Mouse (Mus musculus): ENCODE data around the gene Gtpbp3. TPM values are rescaled to one million over a fixed set of nuclear protein-coding genes. Genes with fewer than 3 reads are reported as not detected.
"Not testable (repeated sequence)": the region's sequence is repeated elsewhere in the genome, so short reads cannot be mapped to it uniquely, and the experiment has no call there.

The Gtpbp3 gene
- polyA plus RNA-seq, 1 experiment from 2014 or later: 10.6 TPM

DNA sequence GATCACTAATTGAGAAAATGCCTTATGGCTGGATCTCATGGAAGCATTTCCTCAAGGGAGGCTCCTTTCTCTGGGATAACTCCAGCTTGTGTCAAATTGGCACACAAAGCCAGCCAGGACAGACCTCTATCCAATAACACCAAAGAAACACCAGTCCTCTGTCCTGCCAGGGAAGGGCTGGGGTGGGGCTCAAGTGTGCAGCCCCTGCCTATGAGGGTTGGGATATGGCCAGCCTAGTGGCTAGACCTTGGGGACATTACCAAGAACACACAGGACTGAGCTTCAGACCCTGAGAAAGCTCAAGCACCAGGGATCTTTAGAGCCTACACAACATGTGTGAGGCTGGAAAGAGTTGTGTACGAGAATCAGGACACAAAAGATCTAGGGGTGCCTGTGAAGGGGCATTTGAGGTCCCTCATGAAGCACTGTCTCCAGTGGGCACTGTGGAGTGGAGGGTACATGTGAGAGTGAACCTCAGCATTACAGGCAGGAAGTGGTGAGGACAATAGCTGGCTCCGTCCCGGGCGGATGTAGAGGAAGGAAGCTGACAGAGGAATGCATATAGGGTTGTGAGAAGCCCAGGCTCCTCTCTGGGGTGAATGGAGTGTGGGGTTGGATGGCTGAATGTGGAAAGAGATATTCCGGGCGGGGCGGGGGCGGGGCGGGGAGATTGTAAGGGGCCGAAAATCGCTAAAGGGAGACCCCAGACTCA is 40.6 kb downstream of the Gtpbp3 start:
- Histone ChIP-seq H3K27ac (ENCODE audit: low read length) (peak overlapping the region; percentile 78), H3K36me3 (ENCODE audit: insufficient read depth, low read length) (no peaks in the 10 kb centered on the region), H3K27me3 (replicated peaks; ENCODE audit: insufficient read depth, low read length) (peaks cover 9% of the 10 kb centered on the region; the same call in 1 of the 2 replicates), H3K4me1 (ENCODE audit: insufficient read depth, low read depth, low read length) (0 out of 2 replicates have a peak, but pooled peaks cover 6% of the 10 kb centered on the region), H3K9ac (replicated peaks; ENCODE audit: low read depth) (no peak overlapping the region), H3K4me2 (replicated peaks; ENCODE audit: low read depth, low read length) (no peak overlapping the region), H3K9me3 (ENCODE audit: low read length) (no peaks in the 10 kb centered on the region), H3K4me3 (ENCODE audit: low read depth, low read length) (no peak overlapping the region)
- ATAC-seq: peak; percentile 94
- DNase-seq (ENCODE audit: low spot score): peak; percentile 78
- WGBS: 64% methylated on average over 11 of the region's 11 CpGs
- TF ChIP-seq EP300 (IDR thresholded peaks at IDR 0.05): peak; percentile 74
- TF ChIP-seq CTCF (IDR thresholded peaks at IDR 0.05): no peak; the same call in 1 of the 2 replicates

DNA sequence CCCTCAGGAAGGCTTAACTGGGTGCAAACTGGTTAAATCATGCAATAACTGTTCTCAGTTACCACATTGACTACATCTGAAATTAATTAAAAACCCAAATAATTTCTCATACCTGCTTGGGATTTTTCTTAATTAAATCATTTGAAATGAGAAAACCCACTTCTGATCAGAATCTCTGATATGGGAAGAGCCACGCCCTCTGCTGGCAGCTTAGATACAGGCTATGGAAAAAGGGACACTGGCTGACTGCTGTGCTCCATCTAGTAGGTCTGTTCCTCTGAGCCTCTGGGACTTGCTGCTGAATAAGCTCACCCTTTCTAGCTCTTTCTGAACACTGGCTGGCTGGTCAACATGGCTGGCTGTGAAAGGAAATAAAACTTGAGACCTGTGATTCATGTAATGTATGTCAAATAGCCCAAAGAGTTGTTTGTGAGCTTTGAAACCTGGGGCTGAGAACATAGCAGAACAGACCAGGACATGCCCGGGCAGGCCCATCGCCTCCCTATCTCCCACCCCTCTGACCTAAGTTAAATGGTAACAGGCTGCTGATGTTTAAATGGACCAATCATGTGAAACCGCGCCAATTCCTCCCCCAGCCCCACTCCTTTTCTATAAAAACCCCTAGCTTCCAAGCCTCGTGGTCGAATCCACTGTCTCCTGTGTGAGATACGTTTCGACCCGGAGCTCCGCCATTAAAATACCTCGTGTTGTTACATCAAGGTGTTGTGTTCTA is 43.0 kb downstream of the Gtpbp3 start:
- peak; percentile 58 for TF ChIP-seq CTCF (IDR thresholded peaks at IDR 0.05)
- peak; percentile 43 for DNase-seq (ENCODE audit: low spot score)
- H3K9me3 ChIP-seq (ENCODE audit: low read length); H3K27ac ChIP-seq (ENCODE audit: low read length); H3K4me3 ChIP-seq (ENCODE audit: low read depth, low read length); H3K4me2 ChIP-seq (replicated peaks; ENCODE audit: low read depth, low read length); H3K27me3 ChIP-seq (replicated peaks; ENCODE audit: insufficient read depth, low read length); H3K9ac ChIP-seq (replicated peaks; ENCODE audit: low read depth); ATAC-seq; H3K4me1 ChIP-seq (ENCODE audit: insufficient read depth, low read depth, low read length); H3K36me3 ChIP-seq (ENCODE audit: insufficient read depth, low read length): not testable (repeated sequence)
- WGBS: 72% methylated on average over 5 of the region's 12 CpGs

DNA sequence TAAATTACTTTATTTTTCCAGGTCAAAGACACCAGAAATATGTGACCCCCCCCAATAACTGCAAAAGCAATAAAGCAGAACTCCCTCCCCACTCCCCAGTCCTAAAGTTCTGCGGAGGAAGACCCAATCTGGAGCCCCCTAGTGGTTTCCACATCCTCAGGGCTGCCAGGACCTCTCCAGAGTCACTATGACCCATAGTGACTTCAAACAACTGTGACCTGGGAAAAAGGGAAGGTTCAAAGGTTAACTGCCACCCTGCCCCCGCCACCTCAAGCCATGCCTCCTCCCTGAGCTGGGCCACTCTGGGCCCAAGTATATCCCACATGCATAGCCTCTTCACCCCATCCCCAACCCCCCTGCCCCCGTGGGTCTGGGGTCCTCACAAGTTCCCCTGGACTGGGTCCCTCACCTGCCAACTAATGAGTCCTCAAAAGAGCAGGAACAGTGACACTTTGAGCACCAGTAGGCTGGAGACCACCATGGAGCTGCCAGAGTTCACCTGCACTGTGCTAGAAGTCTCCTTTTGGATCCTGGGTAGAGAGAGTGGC is 46.4 kb downstream of the Gtpbp3 start:
- TF ChIP-seq EP300 (IDR thresholded peaks at IDR 0.05) (no peak), CTCF (IDR thresholded peaks at IDR 0.05) (peak; percentile 30)
- no peak for DNase-seq (ENCODE audit: low spot score)
- no peaks in the 10 kb centered on the region for H3K27me3 ChIP-seq (replicated peaks; ENCODE audit: insufficient read depth, low read length)
- no peak overlapping the region for H3K27ac ChIP-seq (ENCODE audit: low read length)
- no peaks in the 10 kb centered on the region for H3K36me3 ChIP-seq (ENCODE audit: insufficient read depth, low read length)
- H3K4me2 ChIP-seq (replicated peaks; ENCODE audit: low read depth, low read length): no peak overlapping the region
- H3K4me3 ChIP-seq (ENCODE audit: low read depth, low read length): no peak overlapping the region
- H3K9ac ChIP-seq (replicated peaks; ENCODE audit: low read depth): no peak overlapping the region
- H3K4me1 ChIP-seq (ENCODE audit: insufficient read depth, low read depth, low read length): peaks cover 7% of the 10 kb centered on the region; the same call in 1 of the 2 replicates
- WGBS: 33% methylated on average over 2 of the region's 3 CpGs
- no peaks in the 10 kb centered on the region for H3K9me3 ChIP-seq (ENCODE audit: low read length)
- ATAC-seq: no peak

DNA sequence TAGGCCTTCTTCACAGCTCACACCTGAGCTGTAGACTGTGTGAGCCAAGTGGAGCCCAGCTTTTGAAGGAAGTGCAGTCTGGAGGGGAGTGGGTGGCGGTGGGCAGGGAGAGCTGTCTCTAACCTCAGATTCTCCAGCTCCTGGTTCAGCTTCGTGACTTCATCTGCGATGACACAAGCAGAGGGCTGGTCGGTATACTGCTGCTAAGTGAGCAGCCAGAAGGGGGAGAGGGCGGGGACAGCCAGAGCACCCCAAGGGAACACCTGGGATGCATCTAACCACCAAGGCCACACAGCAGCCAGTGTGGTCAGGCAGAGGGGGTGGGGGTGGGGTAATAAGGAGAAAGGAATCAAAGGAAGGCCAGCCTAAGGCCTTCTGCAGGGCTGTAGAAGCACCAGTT is 47.8 kb downstream of the Gtpbp3 start:
- Histone ChIP-seq H3K27ac (ENCODE audit: low read length) (no peak overlapping the region), H3K36me3 (ENCODE audit: insufficient read depth, low read length) (no peaks in the 10 kb centered on the region), H3K9ac (replicated peaks; ENCODE audit: low read depth) (no peak overlapping the region), H3K27me3 (replicated peaks; ENCODE audit: insufficient read depth, low read length) (no peaks in the 10 kb centered on the region), H3K4me2 (replicated peaks; ENCODE audit: low read depth, low read length) (peak overlapping the region; percentile 70), H3K9me3 (ENCODE audit: low read length) (no peaks in the 10 kb centered on the region), H3K4me1 (ENCODE audit: insufficient read depth, low read depth, low read length) (peaks cover 7% of the 10 kb centered on the region; the same call in 1 of the 2 replicates), H3K4me3 (ENCODE audit: low read depth, low read length) (no peak overlapping the region)
- 79% methylated on average over 5 of the region's 5 CpGs for WGBS
- DNase-seq (ENCODE audit: low spot score) (no peak), ATAC-seq (no peak)
- TF ChIP-seq EP300 (IDR thresholded peaks at IDR 0.05): no peak
- no peak for TF ChIP-seq CTCF (IDR thresholded peaks at IDR 0.05)

DNA sequence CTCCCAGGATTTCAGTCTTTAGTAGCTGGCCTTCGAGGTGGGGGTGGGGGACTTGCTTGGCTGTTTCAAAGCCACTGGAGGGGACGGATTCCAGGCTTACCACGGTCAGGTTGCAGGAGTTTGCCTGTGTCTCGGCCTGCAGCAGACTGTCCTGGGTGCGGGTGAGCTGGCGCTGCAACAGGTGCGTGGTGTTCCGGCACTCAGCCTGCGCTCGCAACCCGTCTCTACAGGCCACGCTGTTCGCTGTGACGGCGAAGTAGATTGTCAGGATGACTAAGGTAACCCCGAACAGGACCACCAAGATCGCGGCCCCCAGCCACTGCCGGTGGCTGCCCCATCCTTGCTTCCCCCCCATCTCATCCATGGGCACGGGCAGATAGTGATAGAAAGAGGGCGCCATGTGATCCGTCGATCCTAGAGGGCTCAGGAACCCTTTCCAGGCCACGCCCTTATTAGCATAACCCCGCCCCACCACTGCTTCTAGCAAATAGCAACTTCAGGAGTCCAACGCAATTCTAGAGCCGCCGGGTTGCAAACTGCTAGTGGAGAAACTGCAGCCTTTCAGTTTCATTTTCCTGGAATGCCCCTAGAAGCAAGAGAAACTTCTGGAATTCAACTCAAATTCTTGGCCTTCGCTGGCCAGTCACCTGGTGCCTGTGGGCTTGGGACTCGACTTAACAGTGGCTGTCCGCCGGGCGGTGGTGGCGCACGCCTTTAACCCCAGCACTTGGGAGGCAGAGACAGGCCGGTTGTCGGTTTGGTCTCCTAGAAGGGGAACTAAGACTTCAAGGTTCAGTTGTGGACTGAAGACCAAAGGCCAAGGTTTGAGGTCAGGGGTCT is 49.3 kb downstream of the Gtpbp3 start, which contains the start of gene Bst2:
TSS of gene Bst2 (minus strand) at position 429 of the 840 bp plus-strand sequence.
- TF ChIP-seq EP300 (IDR thresholded peaks at IDR 0.05) (peak; percentile 54), CTCF (IDR thresholded peaks at IDR 0.05) (peak; percentile 38)
- Histone ChIP-seq H3K36me3 (ENCODE audit: insufficient read depth, low read length) (no peaks in the 10 kb centered on the region), H3K9me3 (ENCODE audit: low read length) (no peaks in the 10 kb centered on the region), H3K4me3 (ENCODE audit: low read depth, low read length) (peak within 1 kb of the TSS; percentile 50), H3K27me3 (replicated peaks; ENCODE audit: insufficient read depth, low read length) (no peaks in the 10 kb centered on the region), H3K4me1 (ENCODE audit: insufficient read depth, low read depth, low read length) (peaks cover 7% of the 10 kb centered on the region; the same call in 1 of the 2 replicates), H3K4me2 (replicated peaks; ENCODE audit: low read depth, low read length) (peak within 1 kb of the TSS; percentile 70), H3K9ac (replicated peaks; ENCODE audit: low read depth) (peak within 1 kb of the TSS; percentile 50), H3K27ac (ENCODE audit: low read length) (peak within 1 kb of the TSS; percentile 90)
- WGBS: 3% methylated on average over 37 of the region's 37 CpGs
- ATAC-seq: peak; percentile 94
- peak; percentile 97 for DNase-seq (ENCODE audit: low spot score)

Measured in lung, postnatal 0 days (tissue).